9 mouse cellular contexts compared by ENCODE assay signal in the genomic region with DNA sequence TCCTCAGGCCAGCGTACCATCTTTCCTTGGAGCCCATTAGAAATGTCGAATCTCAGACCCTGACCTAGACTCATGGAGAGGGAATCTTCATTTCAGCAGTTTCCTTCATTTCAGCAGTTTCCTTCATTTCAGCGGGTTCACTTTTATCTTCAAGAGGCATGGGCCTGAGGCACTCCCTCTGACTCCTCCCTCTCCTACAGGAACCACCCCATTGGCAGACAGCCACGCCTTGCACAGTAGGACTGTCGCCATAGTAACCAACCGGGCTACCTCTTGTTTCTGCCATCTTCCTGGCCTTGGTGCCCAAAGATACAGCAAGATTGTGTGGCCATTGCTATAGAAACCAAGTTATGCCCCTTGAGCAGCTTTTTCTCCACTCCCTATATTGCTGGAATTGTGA.
DNase-seq lines count a peak whose midpoint lies in the region; ATAC-seq and TF ChIP-seq lines count a peak whose summit lies in the region.
"Had no signal": no experiment of that assay in that cellular context is flagged by ENCODE, and none has a peak within 500 bp of the region (broad histone marks: within the 10 kb centered on the region; RNA-seq: fewer than 3 reads in every experiment).

No protein-coding gene starts in this region.

- H3K27me3 ChIP-seq in intestine, embryonic 14.5 days (replicated peaks; ENCODE audit: control insufficient read depth, insufficient read depth, low read length), result no peaks in the 10 kb centered on the region
- no peaks in the 10 kb centered on the region for H3K27me3 ChIP-seq in intestine, postnatal 0 days (replicated peaks; ENCODE audit: control insufficient read depth, insufficient read depth, low read length)
- no peaks in the 10 kb centered on the region for H3K27me3 ChIP-seq in hindbrain, embryonic 16.5 days (replicated peaks; ENCODE audit: control insufficient read depth, insufficient read depth, low read length)
- H3K27me3 ChIP-seq in neural tube, embryonic 12.5 days (replicated peaks), result no peaks in the 10 kb centered on the region

- no peak for ATAC-seq in intestine, embryonic 14.5 days (replicated peaks; ENCODE audit: low FRiP score, low TSS enrichment, low read depth)
- ATAC-seq in intestine, postnatal 0 days, result no peak
- peak; percentile 77 for ATAC-seq in hindbrain, embryonic 16.5 days
- peak; percentile 76 for ATAC-seq in neural tube, embryonic 12.5 days (ENCODE audit: low FRiP score, low read depth)

- no peaks in the 10 kb centered on the region for H3K9me3 ChIP-seq in intestine, embryonic 14.5 days (ENCODE audit: control insufficient read depth, low read length)
- no peaks in the 10 kb centered on the region for H3K9me3 ChIP-seq in intestine, postnatal 0 days (ENCODE audit: control insufficient read depth)
- no peaks in the 10 kb centered on the region for H3K9me3 ChIP-seq in hindbrain, embryonic 16.5 days (ENCODE audit: control insufficient read depth, low read length)
- no peaks in the 10 kb centered on the region for H3K9me3 ChIP-seq in neural tube, embryonic 12.5 days

- WGBS in intestine, embryonic 14.5 days, result 38% methylated on average over 6 of the region's 6 CpGs
- 34% methylated on average over 6 of the region's 6 CpGs for WGBS in intestine, postnatal 0 days
- WGBS in hindbrain, embryonic 16.5 days, result 41% methylated on average over 6 of the region's 6 CpGs
- WGBS in neural tube, embryonic 12.5 days, result 43% methylated on average over 6 of the region's 6 CpGs

- H3K27ac ChIP-seq in intestine, embryonic 14.5 days (ENCODE audit: low read depth), result no peak overlapping the region
- no peak overlapping the region for H3K27ac ChIP-seq in intestine, postnatal 0 days (ENCODE audit: low read depth, low read length)
- no peak overlapping the region for H3K27ac ChIP-seq in hindbrain, embryonic 16.5 days (ENCODE audit: low read depth, low read length)
- H3K27ac ChIP-seq in neural tube, embryonic 12.5 days, result no peak overlapping the region
- H3K27ac ChIP-seq: left cerebral cortex, adult 2 months had no signal

- no peak overlapping the region for H3K4me3 ChIP-seq in intestine, embryonic 14.5 days (ENCODE audit: low read depth, low read length)
- no peak overlapping the region for H3K4me3 ChIP-seq in intestine, postnatal 0 days (ENCODE audit: low read depth, low read length)
- no peak overlapping the region for H3K4me3 ChIP-seq in hindbrain, embryonic 16.5 days (ENCODE audit: low read length)
- no peak overlapping the region for H3K4me3 ChIP-seq in neural tube, embryonic 12.5 days
- H3K4me3 ChIP-seq: left cerebral cortex, adult 2 months had no signal

- H3K9ac ChIP-seq in intestine, embryonic 14.5 days (ENCODE audit: low read length), result no peak overlapping the region
- no peak overlapping the region for H3K9ac ChIP-seq in intestine, postnatal 0 days (ENCODE audit: low read depth, low read length)
- H3K9ac ChIP-seq in hindbrain, embryonic 16.5 days (ENCODE audit: low read depth, low read length), result no peak overlapping the region
- H3K9ac ChIP-seq in neural tube, embryonic 12.5 days, result no peak overlapping the region

- no peak overlapping the region for H3K4me2 ChIP-seq in intestine, embryonic 14.5 days (ENCODE audit: low read length)
- H3K4me2 ChIP-seq in intestine, postnatal 0 days (replicated peaks; ENCODE audit: low read depth), result no peak overlapping the region
- no peak overlapping the region for H3K4me2 ChIP-seq in hindbrain, embryonic 16.5 days (ENCODE audit: low read length)
- H3K4me2 ChIP-seq in neural tube, embryonic 12.5 days (replicated peaks), result no peak overlapping the region

- DNase-seq in intestine, embryonic 14.5 days (ENCODE audit: low spot score), result peak; percentile 53
- DNase-seq in adrenal gland, adult 8-10 months, result peak; percentile 21
- no peak for DNase-seq in yolk sac, embryonic 10.5 days (ENCODE audit: low spot score)
- no peak for DNase-seq in gastrocnemius, postnatal 10 days
- no peak for DNase-seq in gastrocnemius, postnatal 25 days

- no peaks in the 10 kb centered on the region for H3K36me3 ChIP-seq in intestine, embryonic 14.5 days (ENCODE audit: control insufficient read depth, insufficient read depth, low read length)
- no peaks in the 10 kb centered on the region for H3K36me3 ChIP-seq in intestine, postnatal 0 days (ENCODE audit: control insufficient read depth, insufficient read depth)
- H3K36me3 ChIP-seq in hindbrain, embryonic 16.5 days (ENCODE audit: control insufficient read depth, insufficient read depth, low read length), result no peaks in the 10 kb centered on the region
- H3K36me3 ChIP-seq in neural tube, embryonic 12.5 days, result no peaks in the 10 kb centered on the region

- TF ChIP-seq CTCF in intestine, postnatal 0 days (IDR thresholded peaks at IDR 0.05; ENCODE audit: low read depth), result no peak

- H3K4me1 ChIP-seq in intestine, embryonic 14.5 days (replicated peaks; ENCODE audit: control insufficient read depth, insufficient read depth, low read length), result no peaks in the 10 kb centered on the region
- no peaks in the 10 kb centered on the region for H3K4me1 ChIP-seq in intestine, postnatal 0 days (replicated peaks; ENCODE audit: control insufficient read depth, insufficient read depth, low read length)
- H3K4me1 ChIP-seq in hindbrain, embryonic 16.5 days (ENCODE audit: control insufficient read depth, insufficient read depth, low read depth, low read length), result peaks cover 4% of the 10 kb centered on the region; the same call in 1 of the 2 replicates
- no peaks in the 10 kb centered on the region for H3K4me1 ChIP-seq in neural tube, embryonic 12.5 days

Comparison
In these comparisons a context has a peak if more than half of its experiments do, and no peak if none do; other contexts are left out.
1. ATAC-seq: peak in hindbrain, embryonic 16.5 days (single experiment) and neural tube, embryonic 12.5 days (single experiment); none in intestine, embryonic 14.5 days (single experiment) and intestine, postnatal 0 days (single experiment).
2. DNase-seq: peak in intestine, embryonic 14.5 days (single experiment) and adrenal gland, adult 8-10 months (single experiment); none in yolk sac, embryonic 10.5 days (single experiment), gastrocnemius, postnatal 10 days (single experiment) and gastrocnemius, postnatal 25 days (single experiment).